Mouse (Mus musculus): Measurements from ENCODE around the gene Ppfibp1.

Ppfibp1 gene

GRCm38 (mm10) chr6:147042291-147043290, 154.3 kb downstream of the Ppfibp1 start, which contains the start of gene Mrps35:
TSS of gene Mrps35 (plus strand) at chr6:147042764.
- DNase-seq (ENCODE audit: low spot score) = peak; percentile 80

GRCm38 (mm10) chr6:147043633-147044032, 155.3 kb downstream of the Ppfibp1 start:
- DNase-seq (ENCODE audit: low spot score) = no peak

- DNase-seq (ENCODE audit: low spot score) = no peak
Observed at GRCm38 (mm10) chr6:147049239-147049805, 161.0 kb downstream of the Ppfibp1 start.

- no peak for DNase-seq (ENCODE audit: low spot score)
Observed at GRCm38 (mm10) chr6:147051666-147052065, 163.4 kb downstream of the Ppfibp1 start.

GRCm38 (mm10) chr6:147052440-147052839, 164.2 kb downstream of the Ppfibp1 start:
- no peak for DNase-seq (ENCODE audit: low spot score)

- DNase-seq (ENCODE audit: low spot score) = no peak
Observed at GRCm38 (mm10) chr6:147053785-147054646, 165.7 kb downstream of the Ppfibp1 start.

GRCm38 (mm10) chr6:147055374-147055977, 167.2 kb downstream of the Ppfibp1 start:
- no peak for DNase-seq (ENCODE audit: low spot score)

GRCm38 (mm10) chr6:147059326-147059725, 171.0 kb downstream of the Ppfibp1 start:
- no peak for DNase-seq (ENCODE audit: low spot score)

GRCm38 (mm10) chr6:147061630-147062029, 173.3 kb downstream of the Ppfibp1 start:
- DNase-seq (ENCODE audit: low spot score) = no peak

GRCm38 (mm10) chr6:147062034-147062433, 173.7 kb downstream of the Ppfibp1 start:
- no peak for DNase-seq (ENCODE audit: low spot score)

- DNase-seq (ENCODE audit: low spot score) = no peak
Observed at GRCm38 (mm10) chr6:147062694-147063093, 174.4 kb downstream of the Ppfibp1 start.

GRCm38 (mm10) chr6:147064226-147064943, 176.1 kb downstream of the Ppfibp1 start:
- peak; percentile 10 for DNase-seq (ENCODE audit: low spot score)

- DNase-seq (ENCODE audit: low spot score) = no peak
Observed at GRCm38 (mm10) chr6:147064944-147065261, 176.6 kb downstream of the Ppfibp1 start.

- DNase-seq (ENCODE audit: low spot score) = no peak
Observed at GRCm38 (mm10) chr6:147075808-147076387, 187.6 kb downstream of the Ppfibp1 start.

- DNase-seq (ENCODE audit: low spot score) = no peak
Observed at GRCm38 (mm10) chr6:147076878-147077277, 188.6 kb downstream of the Ppfibp1 start.

GRCm38 (mm10) chr6:147079919-147080318, 191.6 kb downstream of the Ppfibp1 start:
- no peak for DNase-seq (ENCODE audit: low spot score)
